Mouse (Mus musculus): ENCODE results near the gene Fasl. TPM values are rescaled to one million over a fixed set of nuclear protein-coding genes. Genes with fewer than 3 reads are reported as not detected.

Fasl gene
- total and polyA plus RNA-seq, 3 experiments, result not detected

Other genes starting within 250 kb of the Fasl start
- 4.8 and 6.4 TPM in 2 replicates for gene Suco, start 88.2 kb upstream of the Fasl start, total RNA-seq (2012; rRNA removed)
- 1 to 10 TPM in 1 of 2 experiments, not detected in 1; 6.8 TPM for gene Suco, start 88.2 kb upstream of the Fasl start, polyA plus RNA-seq (2012; ENCODE audit: insufficient read depth in 1 of 2, insufficient read length in 2 of 2, low read depth in 1 of 2, low replicate concordance in 2 of 2, missing spikeins in 1 of 2)
- gene Pigc, start 180.7 kb upstream of the Fasl start, total RNA-seq (2012; rRNA removed), result 4.1 and 4.2 TPM in 2 replicates
- gene Pigc, start 180.7 kb upstream of the Fasl start, polyA plus RNA-seq (2012; ENCODE audit: insufficient read depth in 1 of 2, insufficient read length in 2 of 2, low read depth in 1 of 2, low replicate concordance in 2 of 2, missing spikeins in 1 of 2), result 1 to 10 TPM in 1 of 2 experiments, not detected in 1; 9.8 TPM
- not detected in 2 replicates for gene 4930558K02Rik, start 191.1 kb upstream of the Fasl start, total RNA-seq (2012; rRNA removed)
- gene 4930558K02Rik, start 191.1 kb upstream of the Fasl start, polyA plus RNA-seq (2012; ENCODE audit: insufficient read depth in 1 of 2, insufficient read length in 2 of 2, low read depth in 1 of 2, low replicate concordance in 2 of 2, missing spikeins in 1 of 2), result not detected